Mouse (Mus musculus): ENCODE measurements around the gene 9930111J21Rik1.
"Not testable (repeated sequence)": the region's sequence is repeated elsewhere in the genome, so short reads cannot be mapped to it uniquely, and the experiment has no call there.

9930111J21Rik1 gene

DNA sequence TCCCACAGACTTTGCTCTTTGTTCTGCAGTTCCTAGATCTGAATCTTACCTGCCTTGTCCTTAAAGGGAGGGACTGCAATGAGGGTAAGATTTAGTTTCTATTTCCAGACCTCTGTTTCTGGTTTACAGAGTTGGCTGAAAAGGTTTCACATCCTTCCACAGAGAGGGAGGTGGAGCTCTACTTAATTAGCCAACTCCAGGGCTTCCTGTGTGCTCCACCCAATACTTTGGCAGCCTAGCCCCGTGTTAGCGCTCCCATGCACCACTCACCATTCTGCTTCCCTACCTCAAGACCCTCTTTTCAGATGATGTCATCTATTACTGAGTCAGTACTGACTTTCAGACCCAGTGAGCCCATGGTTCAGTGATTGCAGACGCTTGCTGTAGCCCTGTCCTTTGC, at the start of gene 9930111J21Rik1:
Gene 9930111J21Rik1, minus strand, starts transcription at position 148 of the 400 bp plus-strand sequence.
- DNase-seq = not testable (repeated sequence)

DNA sequence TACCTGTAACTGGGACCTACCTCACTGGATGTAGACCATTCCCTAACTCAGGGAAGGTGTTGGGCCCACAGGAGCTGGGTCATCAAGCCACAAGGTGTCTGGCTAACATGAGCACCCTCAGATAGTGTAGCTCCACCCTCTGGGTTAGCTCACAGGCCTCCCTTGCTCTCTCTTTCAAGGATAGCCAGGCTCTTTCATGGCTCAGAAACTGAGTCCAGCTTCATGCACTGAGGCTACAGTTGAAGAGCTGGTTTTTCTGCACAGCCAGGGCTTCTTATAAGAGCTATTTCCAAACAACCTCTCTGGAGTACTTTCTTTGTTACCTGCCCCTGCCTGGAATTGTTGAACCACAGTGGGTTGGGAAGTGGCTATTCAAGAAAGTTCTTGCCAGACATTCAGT, 32.9 kb upstream of the 9930111J21Rik1 start:
- DNase-seq = not testable (repeated sequence)

DNA sequence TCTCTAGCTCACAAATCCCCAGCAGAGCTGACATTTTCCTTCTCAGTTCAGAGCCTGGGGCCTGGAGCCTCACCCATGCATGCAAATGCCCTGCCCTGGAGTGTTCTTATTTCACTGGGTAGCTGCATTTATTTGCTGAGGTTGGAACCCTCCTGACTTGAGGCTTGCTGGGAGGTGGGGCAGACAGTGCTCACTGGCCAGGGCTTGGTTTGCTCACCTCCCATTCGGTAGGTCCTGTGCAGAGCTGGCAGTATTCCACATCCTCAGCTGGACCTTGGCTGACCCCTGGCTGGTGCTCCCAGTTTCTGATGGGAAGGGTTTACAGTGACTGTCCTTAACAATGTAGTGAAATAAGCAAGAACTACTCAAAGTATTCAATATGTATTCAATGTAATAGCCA, 27.6 kb upstream of the 9930111J21Rik1 start:
- DNase-seq = not testable (repeated sequence)

DNA sequence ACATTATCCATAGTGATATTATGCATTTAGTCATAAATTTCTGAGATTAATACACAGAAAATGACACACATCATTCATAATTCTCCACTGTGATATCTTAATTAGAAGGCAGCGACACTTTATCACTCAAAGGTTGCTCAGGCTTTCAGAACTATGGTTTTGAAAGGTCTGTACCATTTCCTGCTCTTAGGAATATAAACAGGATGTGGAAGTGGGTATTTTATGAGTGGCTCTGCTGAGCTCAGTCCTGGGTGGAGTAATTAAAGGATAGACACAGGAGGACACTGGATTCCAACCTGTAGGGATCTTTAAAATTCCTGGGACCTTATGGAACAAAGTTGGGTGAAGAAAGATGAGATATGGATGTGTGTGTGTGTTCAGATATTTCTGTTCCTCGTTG, 27.1 kb upstream of the 9930111J21Rik1 start:
- not testable (repeated sequence) for DNase-seq

DNA sequence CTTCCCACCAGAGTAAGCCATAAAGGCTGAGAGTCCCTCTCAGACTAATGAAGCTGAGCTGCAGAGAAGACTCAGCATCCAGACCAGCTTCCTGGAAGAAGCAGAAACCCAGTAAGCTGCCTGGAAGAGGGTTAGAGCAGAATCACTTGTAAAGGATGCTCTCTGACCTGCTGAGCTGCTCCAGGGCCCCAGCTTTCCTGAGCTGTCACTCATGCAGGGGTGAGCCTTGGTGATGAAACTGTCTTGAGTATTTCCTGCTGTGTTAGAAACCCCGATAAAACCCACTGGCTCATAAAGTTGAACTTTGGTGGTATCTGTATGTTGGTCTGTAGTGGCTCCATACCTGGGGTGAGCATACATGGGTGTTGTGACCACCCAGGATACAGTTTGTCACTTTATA, 21.2 kb upstream of the 9930111J21Rik1 start:
- not testable (repeated sequence) for DNase-seq

DNA sequence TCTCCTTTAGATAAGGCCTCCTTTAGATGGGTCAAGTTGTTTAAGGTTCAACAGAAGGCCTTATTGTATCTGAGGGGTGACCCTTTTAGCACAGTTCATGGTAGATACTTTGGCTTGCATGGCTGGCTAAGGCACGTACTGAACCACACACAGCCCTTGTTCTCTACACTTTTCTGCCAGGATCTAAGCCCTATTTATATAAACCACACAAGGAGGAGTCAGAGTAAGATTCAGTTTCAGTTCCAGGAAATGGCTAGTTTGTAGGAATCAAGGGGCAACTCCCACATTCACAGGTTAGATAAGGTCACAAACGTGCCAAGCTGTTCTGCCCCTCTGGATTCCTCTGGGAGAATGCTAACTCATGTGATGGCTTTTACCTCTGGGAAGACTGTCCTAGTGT, 14.8 kb upstream of the 9930111J21Rik1 start, which contains the start of gene Tgtp1:
Gene Tgtp1, minus strand, starts transcription at position 155 of the 400 bp plus-strand sequence.
- DNase-seq = not testable (repeated sequence)

DNA sequence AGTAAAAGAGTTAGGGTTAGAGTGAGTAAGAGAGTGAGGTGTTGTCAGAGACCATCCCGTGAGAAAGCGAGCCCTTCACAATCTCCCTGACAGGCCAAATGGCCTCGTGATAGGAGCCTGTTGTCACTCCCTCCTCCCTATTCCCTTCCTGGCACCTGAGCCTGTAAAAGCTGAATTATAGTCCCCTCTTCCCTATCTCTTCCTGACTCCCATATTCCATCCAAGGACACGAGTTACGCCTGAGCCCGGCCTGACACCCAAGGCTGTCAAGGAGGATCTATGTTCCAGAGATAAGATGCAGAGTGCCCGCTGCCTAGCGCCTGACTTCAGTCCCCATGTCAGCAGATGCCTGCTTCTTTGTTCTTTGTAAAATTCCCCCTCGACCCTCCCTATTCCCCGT, 14.1 kb upstream of the 9930111J21Rik1 start:
- DNase-seq = not testable (repeated sequence)

DNA sequence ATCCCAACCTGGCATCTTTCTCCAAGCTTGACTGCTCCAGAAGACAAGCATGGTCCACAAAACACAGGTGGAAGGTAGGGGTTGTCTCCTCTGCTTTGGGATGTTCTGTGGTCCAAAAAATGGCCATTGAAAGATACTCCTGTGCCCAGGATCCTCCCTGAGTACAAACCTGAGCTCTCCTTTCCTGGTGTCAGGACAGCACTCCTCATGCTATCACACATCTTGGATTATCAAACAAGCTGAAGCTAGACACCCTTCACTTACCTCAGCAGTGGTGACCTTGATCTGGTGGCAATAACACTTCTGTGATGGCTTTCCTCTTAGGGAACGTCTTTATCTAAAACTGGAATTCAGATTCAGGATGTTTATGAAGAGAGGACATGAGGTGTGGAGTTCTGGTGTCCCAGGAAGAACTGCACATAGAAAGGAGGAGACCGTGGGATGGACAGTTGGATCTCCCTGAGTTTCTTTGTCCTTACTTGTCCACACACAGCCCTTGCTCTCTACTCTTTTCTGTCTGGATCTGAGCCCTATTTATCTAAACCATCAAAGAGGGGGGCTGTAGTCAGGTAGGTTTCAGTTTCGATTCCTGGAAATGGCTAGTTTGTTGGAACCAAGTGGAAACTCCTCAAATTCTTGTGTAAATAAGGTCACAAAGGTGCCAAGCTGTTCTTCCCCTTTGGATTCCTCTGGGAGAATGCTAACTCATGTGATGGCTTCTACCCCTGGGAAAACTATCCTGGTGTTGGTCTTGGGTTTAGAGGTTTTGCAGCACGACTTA, 12.7 kb upstream of the 9930111J21Rik1 start, which contains the start of gene Gm12185:
Gene Gm12185, minus strand, starts transcription at position 487 of the 781 bp plus-strand sequence.
- not testable (repeated sequence) for DNase-seq

DNA sequence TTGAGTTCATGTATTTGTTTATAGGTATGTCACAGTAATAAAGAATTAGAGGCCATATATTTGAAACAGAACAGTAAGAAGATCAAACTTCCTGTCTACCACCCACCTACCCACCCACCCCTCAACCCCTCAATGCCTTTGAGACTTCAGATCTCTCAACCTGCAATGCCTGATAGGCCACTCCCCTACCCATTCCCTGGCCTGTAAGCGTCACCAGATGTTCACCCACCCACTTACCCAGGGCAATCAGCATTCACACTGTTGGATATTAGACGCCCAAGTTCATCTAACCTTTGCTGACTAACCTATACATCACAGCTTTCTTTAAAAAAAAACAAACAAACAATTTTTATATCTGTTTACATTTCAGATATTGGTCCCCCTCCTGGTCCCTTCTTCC, 10.8 kb upstream of the 9930111J21Rik1 start:
- DNase-seq = not testable (repeated sequence)

DNA sequence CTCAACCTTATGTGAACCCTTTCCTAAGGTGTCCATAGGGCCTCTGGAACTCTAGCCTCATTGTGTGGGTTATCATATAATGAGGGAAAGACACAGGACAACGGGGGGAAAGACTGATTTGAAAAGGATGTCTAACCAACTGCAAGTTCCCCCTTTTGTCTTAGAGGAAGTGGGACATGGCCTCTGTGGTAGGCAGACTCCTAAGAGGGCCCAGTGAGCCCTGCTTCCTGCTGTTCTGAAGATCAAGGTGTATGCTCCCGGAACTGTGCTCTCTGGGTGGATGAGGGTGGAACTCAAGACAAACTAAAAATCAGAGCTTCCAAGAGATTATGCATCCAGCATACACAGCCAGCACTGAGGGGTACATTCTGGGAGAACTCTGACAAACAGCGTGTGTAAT, 9.0 kb upstream of the 9930111J21Rik1 start:
- not testable (repeated sequence) for DNase-seq

DNA sequence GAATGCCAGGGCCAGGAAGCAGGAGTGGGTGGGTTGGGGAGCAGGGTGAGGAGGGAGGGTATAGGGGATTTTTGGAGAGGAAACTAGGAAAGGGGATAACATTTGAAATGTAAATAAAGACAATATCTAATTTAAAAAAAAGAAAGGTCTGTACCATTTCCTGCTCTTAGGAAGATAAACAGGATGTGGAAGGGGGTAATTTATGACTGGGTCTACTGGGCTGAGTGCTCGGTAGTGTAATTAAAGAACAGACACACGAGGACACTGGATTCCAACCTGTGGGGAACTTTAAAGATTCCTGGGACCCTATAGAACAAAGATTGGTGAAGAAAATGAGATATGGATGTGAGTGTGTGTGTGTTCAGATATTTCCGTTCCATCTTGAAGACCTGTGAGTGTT, 3.6 kb upstream of the 9930111J21Rik1 start:
- not testable (repeated sequence) for DNase-seq

DNA sequence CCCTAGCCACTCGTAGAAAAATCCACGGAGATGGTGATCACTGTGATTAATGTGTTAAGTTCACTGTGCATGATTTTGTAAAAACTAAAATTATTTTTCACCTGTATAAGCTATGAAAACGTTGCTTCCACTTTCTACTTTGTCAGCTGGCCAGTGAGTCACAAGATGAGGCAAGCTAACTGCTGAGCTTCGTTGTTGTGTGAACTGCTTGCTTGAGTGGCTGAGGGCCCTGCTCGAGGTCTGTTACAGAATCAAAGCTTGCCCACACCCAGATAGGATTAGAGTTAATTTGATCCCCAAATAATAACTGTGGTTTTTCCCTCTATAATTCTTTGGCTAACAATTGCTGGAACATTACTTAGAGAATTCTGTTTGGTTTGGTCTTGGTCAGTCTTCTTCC, 854 bp upstream of the 9930111J21Rik1 start:
- not testable (repeated sequence) for DNase-seq

DNA sequence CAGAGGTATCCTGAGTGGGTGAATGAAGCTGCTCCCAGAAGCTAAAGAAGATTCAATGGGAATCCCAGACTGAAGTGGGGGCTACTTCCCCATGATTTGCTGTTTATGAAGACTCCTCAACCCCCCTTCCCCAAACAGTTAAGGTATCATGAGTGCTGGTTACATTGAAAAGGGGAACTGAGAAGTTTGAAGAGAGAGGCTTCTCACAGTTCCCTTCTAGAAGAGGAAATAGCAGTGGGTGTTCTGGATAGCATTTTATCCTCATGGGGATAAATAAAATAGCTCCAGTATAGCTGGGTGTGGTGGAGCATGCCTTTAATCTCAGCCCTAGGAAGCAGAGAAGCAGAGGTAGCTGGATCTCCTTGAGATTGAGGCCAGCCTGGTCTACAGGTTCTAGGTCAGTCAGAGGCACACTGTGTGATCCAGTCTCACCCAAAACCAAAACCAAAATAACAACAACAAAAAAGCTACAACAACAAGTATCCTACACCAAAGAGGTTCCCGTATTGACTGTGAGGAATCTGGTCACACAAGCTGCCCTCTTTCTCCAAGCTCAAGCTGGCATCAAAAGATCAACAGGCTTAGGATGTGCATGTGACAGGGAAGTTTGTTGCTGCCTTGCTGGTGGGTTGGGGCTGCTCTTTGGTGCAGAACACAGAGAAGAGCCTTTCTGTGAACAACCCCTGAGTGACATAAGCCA, 808 bp downstream of the 9930111J21Rik1 start, which contains the start of gene Olfr56:
Gene Olfr56, plus strand, starts transcription at position 650 of the 700 bp plus-strand sequence.
- not testable (repeated sequence) for DNase-seq

DNA sequence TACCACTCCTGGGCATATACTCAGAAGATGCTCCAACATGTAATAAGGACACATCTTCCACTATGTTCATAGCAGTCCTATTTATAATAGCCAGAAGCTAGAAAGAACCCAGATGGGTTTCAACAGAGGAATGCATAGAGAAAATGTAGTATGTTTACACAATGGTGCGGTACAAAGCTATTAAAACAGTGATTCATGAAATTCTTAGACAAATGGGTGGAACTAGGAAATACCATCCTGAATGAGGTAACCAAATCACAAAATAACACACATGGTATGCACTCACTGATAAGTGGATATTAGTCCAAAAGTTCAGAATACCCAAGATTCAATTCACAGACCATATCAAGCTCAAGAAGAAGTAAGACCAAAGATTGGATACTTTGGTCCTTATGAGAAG, 4.5 kb downstream of the 9930111J21Rik1 start:
- DNase-seq = not testable (repeated sequence)

DNA sequence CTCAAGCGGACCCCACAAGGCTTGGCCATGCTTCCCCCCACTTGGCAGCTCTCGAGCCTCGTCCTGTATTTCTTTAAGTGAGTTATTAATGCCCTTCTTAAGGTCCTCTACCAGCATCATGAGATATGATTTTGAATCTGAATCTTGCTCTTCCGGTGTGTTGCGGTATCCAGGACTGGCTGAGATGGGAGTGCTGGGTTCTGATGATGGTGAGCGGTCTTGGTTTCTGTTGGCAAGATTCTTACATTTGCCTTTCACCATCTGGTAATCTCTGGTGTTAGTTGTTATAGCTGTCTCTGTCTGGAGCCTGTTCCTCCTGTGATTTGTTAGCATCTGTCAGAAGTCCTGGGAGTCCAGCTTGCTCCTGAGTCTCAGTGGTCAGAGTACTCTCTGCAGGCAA, 33.1 kb downstream of the 9930111J21Rik1 start, which contains the start of gene Psme2b:
Gene Psme2b, minus strand, starts transcription at position 101 of the 400 bp plus-strand sequence.
- DNase-seq = not testable (repeated sequence)

DNA sequence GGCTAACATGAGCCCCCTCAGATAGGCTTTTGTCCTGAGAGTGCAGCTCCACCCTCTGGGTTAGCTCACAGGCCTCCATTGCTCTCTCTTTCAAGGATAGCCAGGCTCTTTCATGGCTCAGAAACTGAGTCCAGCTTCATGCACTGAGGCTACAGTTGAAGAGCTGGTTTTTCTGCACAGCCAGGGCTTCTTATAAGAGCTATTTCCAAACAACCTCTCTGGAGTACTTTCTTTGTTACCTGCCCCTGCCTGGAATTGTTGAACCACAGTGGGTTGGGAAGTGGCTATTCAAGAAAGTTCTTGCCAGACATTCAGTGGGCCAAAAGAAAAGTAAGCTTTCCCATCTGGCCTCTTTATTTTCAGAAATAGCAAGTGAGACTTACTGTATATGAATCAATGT, 39.9 kb downstream of the 9930111J21Rik1 start:
- not testable (repeated sequence) for DNase-seq

DNA sequence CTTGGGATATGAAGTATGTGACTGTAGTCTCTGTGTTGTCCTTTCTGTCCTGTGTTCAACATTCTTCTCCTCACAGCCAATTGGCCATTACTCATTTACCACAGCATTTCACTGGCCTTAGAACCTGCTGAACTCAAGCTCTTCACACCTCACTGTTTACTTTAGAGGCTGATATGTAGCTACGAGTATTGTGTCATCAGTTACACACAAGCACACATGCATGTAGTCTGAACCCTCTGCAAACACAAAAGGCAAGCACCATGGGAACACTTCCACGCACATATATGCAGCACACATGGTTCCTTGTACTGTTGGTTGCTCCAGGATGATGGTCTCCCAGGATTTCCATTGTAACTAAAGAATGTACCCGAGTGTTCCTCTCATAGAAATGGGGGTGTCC, 43.9 kb downstream of the 9930111J21Rik1 start:
- not testable (repeated sequence) for DNase-seq

DNA sequence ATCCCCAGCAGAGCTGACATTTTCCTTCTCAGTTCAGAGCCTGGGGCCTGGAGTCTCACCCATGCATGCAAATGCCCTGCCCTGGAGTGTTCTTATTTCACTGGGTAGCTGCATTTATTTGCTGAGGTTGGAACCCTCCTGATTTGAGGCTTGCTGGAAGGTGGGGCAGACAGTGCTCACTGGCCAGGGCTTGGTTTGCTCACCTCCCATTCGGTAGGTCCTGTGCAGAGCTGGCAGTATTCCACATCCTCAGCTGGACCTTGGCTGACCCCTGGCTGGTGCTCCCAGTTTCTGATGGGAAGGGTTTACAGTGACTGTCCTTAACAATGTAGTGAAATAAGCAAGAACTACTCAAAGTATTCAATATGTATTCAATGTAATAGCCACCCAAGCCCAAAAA, 45.3 kb downstream of the 9930111J21Rik1 start:
- DNase-seq = not testable (repeated sequence)

DNA sequence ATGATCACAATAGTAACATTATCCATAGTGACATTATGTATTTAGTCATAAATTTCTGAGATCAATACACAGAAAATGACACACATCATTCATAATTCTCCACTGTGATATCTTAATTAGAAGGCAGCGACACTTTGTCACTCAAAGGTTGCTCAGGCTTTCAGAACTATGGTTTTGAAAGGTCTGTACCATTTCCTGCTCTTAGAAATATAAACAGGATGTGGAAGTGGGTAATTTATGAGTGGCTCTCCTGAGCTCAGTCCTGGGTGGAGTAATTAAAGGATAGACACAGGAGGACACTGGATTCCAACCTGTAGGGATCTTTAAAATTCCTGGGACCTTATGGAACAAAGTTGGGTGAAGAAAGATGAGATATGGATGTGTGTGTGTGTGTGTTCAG, 45.8 kb downstream of the 9930111J21Rik1 start:
- not testable (repeated sequence) for DNase-seq

DNA sequence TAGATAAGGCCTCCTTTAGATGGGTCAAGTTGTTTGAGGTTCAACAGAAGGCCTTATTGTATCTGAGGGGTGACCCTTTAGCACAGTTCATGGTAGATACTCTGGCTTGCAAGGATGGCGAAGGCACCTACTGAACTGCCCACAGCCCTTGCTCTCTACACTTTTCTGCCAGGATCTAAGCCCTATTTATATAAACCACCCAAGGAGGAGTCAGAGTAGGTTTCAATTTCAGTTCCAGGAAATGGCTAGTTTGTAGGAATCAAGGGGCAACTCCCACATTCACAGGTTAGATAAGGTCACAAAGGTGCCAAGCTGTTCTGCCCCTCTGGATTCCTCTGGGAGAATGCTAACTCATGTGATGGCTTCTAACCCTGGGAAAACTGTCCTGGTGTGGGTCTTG, 51.1 kb downstream of the 9930111J21Rik1 start:
- DNase-seq = not testable (repeated sequence)

DNA sequence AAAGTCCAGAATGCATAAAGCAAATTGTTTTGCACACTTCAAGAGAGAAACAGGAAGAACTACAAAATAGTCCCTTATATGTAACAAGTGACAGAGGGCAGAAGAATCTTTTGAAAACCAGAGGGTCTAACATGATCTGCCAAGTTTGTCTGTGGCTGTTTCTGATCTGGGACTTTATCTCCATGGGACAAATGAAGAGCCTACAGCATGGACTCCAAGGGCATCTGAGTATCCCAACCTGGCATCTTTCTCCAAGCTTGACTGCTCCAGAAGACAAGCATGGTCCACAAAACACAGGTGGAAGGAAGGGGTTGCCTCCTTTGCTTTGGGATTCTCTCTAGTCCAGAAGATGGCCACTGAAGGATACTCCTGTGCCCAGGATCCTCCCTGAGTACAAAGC, 52.8 kb downstream of the 9930111J21Rik1 start:
- not testable (repeated sequence) for DNase-seq

DNA sequence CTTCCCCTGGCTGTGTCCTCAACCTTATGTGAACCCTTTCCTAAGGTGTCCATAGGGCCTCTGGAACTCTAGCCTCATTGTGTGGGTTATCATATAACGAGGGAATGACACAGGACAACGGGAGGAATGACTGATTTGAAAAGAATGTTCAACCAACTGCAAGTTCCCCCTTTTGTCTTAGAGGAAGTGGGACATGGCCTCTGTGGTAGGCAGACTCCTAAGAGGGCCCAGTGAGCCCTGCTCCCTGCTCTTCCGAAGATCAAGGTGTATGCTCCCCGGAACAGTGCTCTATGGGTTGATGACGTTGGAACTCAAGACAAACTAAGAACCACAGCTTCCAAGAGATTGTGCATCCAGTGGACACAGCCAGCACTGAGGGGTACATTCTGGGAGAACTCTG, 55.4 kb downstream of the 9930111J21Rik1 start:
- not testable (repeated sequence) for DNase-seq

DNA sequence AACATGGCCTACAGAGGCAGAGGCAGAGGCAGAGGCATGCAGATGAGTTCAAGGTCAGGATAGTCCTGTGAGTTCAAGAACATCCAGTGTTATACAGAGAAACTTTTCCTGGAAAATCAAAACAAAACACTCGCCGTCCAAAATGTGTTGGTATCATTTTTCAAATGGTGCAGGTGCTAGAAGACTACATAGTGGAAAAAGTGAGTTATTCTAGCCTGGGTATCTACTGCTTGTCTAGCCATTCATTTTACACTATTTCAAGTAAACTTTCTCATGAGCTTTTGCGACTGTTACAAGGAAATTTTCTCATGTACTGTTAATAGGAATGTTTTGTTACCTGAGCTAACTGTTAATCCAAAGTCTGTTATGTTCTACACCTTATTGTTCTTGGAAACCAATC, 60.8 kb downstream of the 9930111J21Rik1 start:
- DNase-seq = no peak
